Comparison of ENCODE assay signal across 8 mouse cellular contexts in the genomic region with DNA sequence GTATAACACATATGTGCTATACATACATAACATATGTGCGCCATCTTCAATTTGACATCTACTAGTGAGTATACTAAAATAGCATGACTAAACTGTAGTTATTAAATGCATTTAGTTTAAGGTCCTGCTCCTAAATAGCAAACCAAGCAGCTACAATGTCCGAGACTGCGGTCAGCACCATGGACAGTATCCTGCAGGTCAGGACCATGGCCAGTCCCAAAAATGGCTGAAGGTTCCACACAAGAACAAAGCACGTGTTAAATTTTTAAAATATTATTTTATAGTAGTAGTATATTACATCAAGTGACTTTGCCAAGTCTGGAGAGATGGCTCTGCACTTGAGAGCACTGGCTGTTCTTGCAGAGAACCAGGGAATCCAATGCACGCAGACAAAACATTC. TPM values are rescaled to one million over a fixed set of nuclear protein-coding genes. Genes with fewer than 3 reads are reported as not detected.
DNase-seq lines count a peak whose midpoint lies in the region; ATAC-seq lines count a peak whose summit lies in the region.

No protein-coding gene starts in this region.

- peaks cover 24% of the 10 kb centered on the region for H3K36me3 ChIP-seq in liver, embryonic 13.5 days

- 68% methylated on average over 5 of the region's 5 CpGs for WGBS in liver, embryonic 13.5 days (ENCODE audit: insufficient replicate concordance)

- no peak overlapping the region for H3K27ac ChIP-seq in liver, embryonic 13.5 days

- H3K9me3 ChIP-seq in liver, embryonic 13.5 days (replicated peaks): no peaks in the 10 kb centered on the region

- H3K27me3 ChIP-seq in liver, embryonic 13.5 days: no peaks in the 10 kb centered on the region

- no peak overlapping the region for H3K4me2 ChIP-seq in liver, embryonic 13.5 days

- no peak for ATAC-seq in liver, embryonic 13.5 days (ENCODE audit: low read depth)

- DNase-seq in adrenal gland, adult 18-20 months (ENCODE audit: low spot score in 2 of 2): peak; percentile 50 to 55
- no peak for DNase-seq in adrenal gland, adult 8-10 months
- peak; percentile 52 for DNase-seq in urinary bladder, postnatal 25 days (ENCODE audit: low spot score)
- no peak for DNase-seq in urinary bladder, adult 2 months (ENCODE audit: low spot score)
- DNase-seq in liver, embryonic 13.5 days: peak; percentile 9
- DNase-seq in cerebellum, postnatal 14 days: no peak
- no peak for DNase-seq in left cerebral cortex, adult 11 months (ENCODE audit: low spot score)
- no peak for DNase-seq in cerebellum, postnatal 10 days

- no peak overlapping the region for H3K4me3 ChIP-seq in liver, embryonic 13.5 days (replicated peaks)

- H3K9ac ChIP-seq in liver, embryonic 13.5 days: no peak overlapping the region

- no peaks in the 10 kb centered on the region for H3K4me1 ChIP-seq in liver, embryonic 13.5 days (replicated peaks)

RNA-seq across cellular contexts. Expression of a gene that starts 33.2 kb away (rescaled TPM):
- 100 to 1,000 TPM; 154 to 197 TPM for total RNA-seq in adrenal gland, adult 18-20 months (2021)
- total RNA-seq in adrenal gland, adult 8-10 months (2022): 100 to 1,000 TPM; 155 to 272 (median 192) TPM
- polyA plus RNA-seq in urinary bladder, adult 2 months (2012; rRNA removed): 27.8 and 30.2 TPM in 2 replicates
- polyA plus RNA-seq in liver, embryonic 13.5 days (2015; fragmentation: Nextera tagmentation; extraction: Ambion mirVana): 29.6 and 37.5 TPM in 2 replicates

RNA-seq across cellular contexts. Expression of a gene that starts 45.9 kb away (rescaled TPM):
- 10 to 100 TPM; 41.0 to 59.1 TPM for total RNA-seq in adrenal gland, adult 18-20 months (2021)
- 10 to 100 TPM; 46.1 to 61.9 (median 54.1) TPM for total RNA-seq in adrenal gland, adult 8-10 months (2022)
- 43.7 and 53.1 TPM in 2 replicates for polyA plus RNA-seq in urinary bladder, adult 2 months (2012; rRNA removed)
- polyA plus RNA-seq in liver, embryonic 13.5 days (2015; fragmentation: Nextera tagmentation; extraction: Ambion mirVana): 21.3 and 24.1 TPM in 2 replicates

Comparison
In these comparisons a context has a peak if more than half of its experiments do, and no peak if none do; other contexts are left out.
1. DNase-seq: peak in adrenal gland, adult 18-20 months (2 of 2), urinary bladder, postnatal 25 days (single experiment) and liver, embryonic 13.5 days (single experiment); none in adrenal gland, adult 8-10 months (single experiment), urinary bladder, adult 2 months (single experiment), cerebellum, postnatal 14 days (0 of 2), left cerebral cortex, adult 11 months (single experiment) and cerebellum, postnatal 10 days (0 of 2).